Mouse (Mus musculus): ENCODE results near the gene Gm20517. TPM values are rescaled to one million over a fixed set of nuclear protein-coding genes. Genes with fewer than 3 reads are reported as not detected.
"Not testable (repeated sequence)": the region's sequence is repeated elsewhere in the genome, so short reads cannot be mapped to it uniquely, and the experiment has no call there.

Gene Gm20517
- polyA plus RNA-seq, 1 experiment, result 1.2 TPM

DNA sequence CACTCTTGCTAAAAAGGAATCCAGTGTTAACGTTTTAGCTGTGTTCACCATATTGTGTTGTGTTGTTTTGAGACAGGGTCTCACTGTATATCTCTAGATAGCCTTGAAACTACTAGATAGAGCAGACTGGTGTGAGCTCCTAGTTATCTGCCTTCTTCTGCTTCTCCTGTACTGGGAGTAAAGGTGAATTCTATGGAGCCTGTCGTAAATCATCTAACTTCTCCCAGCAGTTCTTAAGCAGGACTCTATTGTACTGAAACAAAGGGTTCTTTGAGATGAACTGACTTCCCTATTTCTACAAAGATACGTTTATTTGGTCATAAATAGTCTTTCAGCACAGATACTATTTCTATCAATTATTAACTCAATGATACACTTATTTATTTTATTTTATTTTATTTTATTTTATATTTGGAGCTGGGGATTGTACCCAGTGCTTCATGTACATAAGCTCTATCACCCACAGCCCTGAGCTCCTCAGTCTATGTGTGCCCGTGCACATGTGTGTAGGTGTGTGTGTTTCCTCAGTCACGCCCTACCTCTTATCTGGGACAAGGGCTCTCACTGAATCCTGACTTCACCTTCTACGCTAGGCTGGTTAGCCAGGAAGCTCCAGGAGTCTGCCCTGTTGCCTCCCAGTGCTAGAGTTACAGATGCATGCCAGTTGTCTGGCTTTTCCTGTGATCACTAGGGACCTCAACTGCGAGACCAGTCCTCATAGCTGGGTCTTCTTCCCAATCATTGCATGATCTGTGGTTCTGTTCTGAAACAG is 22.8 kb downstream of the Gm20517 start:
- Histone ChIP-seq H3K4me1 (ENCODE audit: control insufficient read depth, insufficient read depth, low read length) (peaks cover 5% of the 10 kb centered on the region; the same call in 1 of the 2 replicates), H3K27ac (ENCODE audit: insufficient read depth, low read depth, low read length) (no peak overlapping the region)
- no peak for TF ChIP-seq POLR2A (IDR thresholded peaks at IDR 0.05; ENCODE audit: borderline replicate concordance, low read depth, low read length)
- no peak for TF ChIP-seq CTCF (IDR thresholded peaks at IDR 0.05; ENCODE audit: low read depth, low read length)

DNA sequence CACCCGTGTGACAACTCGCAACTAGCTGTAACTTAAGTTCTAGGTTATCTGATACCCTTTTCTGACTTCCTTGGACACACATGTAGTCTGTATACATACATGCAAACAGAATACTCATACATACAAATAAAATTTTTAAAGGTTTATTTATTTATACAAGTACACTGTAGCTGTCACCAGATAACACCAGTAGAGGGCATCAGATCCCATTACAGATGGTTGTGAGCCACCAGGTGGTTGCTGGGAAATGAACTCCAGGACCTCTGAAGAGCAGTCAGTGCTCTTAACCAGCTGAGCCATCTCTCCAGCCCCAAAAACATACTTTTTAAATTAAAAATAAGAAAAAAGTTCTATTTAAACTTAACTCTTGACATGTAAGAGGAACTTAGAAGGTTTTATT is 31.6 kb downstream of the Gm20517 start:
- TF ChIP-seq CTCF (IDR thresholded peaks at IDR 0.05; ENCODE audit: low read depth, low read length) (no peak), POLR2A (IDR thresholded peaks at IDR 0.05; ENCODE audit: borderline replicate concordance, low read depth, low read length) (no peak)
- no peak overlapping the region for H3K27ac ChIP-seq (ENCODE audit: insufficient read depth, low read depth, low read length)
- H3K4me3 ChIP-seq (ENCODE audit: insufficient read depth, low read length), result no peak overlapping the region
- no peaks in the 10 kb centered on the region for H3K4me1 ChIP-seq (ENCODE audit: control insufficient read depth, insufficient read depth, low read length)

More for the DNA sequence above, 22.8 kb downstream of the Gm20517 start:
- no peak overlapping the region for H3K4me3 ChIP-seq (ENCODE audit: insufficient read depth, low read length)

DNA sequence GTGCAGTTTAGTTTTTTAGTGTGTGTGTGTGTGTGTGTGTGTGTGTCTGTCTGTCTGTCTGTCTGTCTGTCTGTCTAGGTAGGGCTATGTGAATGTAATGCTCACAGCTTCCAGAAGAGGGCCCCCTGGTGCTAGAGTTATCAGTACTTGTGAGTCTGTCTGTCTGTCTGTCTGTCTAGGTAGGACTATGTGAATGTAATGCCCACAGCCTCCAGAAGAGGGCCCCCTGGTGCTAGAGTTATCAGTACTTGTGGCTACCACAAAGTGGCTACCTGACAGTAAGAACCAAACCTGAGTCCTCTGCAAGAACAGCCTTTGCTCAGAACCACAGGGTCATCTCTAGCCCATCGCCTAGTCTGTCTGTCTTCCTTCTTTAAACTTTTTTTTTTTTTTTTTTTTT is 35.3 kb downstream of the Gm20517 start:
- H3K4me3 ChIP-seq (ENCODE audit: insufficient read depth, low read length), result no peak overlapping the region
- peak; percentile 76 for TF ChIP-seq CTCF (IDR thresholded peaks at IDR 0.05; ENCODE audit: low read depth, low read length)
- TF ChIP-seq POLR2A (IDR thresholded peaks at IDR 0.05; ENCODE audit: borderline replicate concordance, low read depth, low read length), result no peak
- H3K4me1 ChIP-seq (ENCODE audit: control insufficient read depth, insufficient read depth, low read length), result no peaks in the 10 kb centered on the region; the same call in none of the 2 replicates
- no peak overlapping the region for H3K27ac ChIP-seq (ENCODE audit: insufficient read depth, low read depth, low read length)

DNA sequence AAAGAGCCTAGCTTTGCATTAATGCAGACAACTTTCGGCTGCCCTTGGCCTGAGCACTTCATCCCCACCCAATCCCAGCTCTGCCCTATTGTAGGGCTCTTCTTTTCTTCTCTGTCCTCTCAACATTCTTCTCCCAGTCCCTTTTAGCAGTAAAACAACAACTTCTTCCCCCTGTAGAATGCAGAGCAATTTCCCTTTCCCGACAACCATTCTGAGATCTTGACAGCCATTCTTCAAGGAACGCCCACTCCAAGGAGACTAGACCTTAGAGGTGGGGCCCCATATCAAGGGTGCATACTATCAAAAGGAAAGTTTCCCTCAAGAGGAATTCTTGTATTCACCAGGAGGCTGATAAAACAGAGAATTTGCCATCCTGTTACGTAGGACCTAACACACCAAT is 37.6 kb downstream of the Gm20517 start:
- Histone ChIP-seq H3K4me1 (ENCODE audit: control insufficient read depth, insufficient read depth, low read length) (peaks cover 14% of the 10 kb centered on the region), H3K4me3 (ENCODE audit: insufficient read depth, low read length) (no peak overlapping the region), H3K27ac (ENCODE audit: insufficient read depth, low read depth, low read length) (no peak overlapping the region)
- no peak for TF ChIP-seq POLR2A (IDR thresholded peaks at IDR 0.05; ENCODE audit: borderline replicate concordance, low read depth, low read length)
- no peak for TF ChIP-seq CTCF (IDR thresholded peaks at IDR 0.05; ENCODE audit: low read depth, low read length)

DNA sequence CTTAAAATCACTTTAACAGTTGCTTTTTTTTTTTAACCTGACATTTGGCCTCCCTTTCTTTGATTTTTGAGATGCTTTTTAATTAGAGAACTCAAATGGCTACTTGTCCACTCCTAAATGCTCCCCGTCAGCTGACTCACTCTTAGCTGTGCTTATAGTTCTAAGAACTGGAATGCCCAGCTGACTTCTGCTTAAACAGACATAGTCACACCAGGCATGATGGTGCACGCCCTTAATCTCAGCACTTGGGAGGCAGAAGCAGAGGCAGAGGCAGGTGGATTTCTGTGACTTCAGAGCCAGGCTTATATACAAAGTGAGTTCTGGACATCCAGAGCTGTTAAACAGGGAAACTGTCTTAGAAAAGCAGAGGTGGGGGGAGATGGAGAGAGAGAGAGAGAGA is 40.6 kb downstream of the Gm20517 start:
- Histone ChIP-seq H3K4me3 (ENCODE audit: insufficient read depth, low read length) (no peak overlapping the region), H3K27ac (ENCODE audit: insufficient read depth, low read depth, low read length) (no peak overlapping the region)

DNA sequence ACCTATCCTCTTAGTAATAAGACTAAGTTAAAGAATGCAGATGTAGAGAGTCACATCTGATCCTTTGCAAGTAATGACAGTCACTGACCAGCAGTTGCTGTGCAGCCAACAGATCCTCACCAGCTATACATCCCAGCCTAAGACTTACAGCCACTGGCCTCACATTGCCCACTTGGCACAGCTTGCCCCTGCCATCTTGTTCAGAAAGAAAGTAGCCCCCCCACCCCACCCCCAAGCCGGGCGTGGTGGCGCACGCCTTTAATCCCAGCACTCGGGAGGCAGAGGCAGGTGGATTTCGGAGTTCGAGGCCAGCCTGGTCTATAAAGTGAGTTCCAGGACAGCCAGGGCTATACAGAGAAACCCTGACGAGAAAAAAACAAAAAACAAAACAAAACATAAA is 43.0 kb downstream of the Gm20517 start:
- H3K4me3 ChIP-seq (ENCODE audit: insufficient read depth, low read length), result not testable (repeated sequence)
- peaks cover 32% of the 10 kb centered on the region for H3K4me1 ChIP-seq (ENCODE audit: control insufficient read depth, insufficient read depth, low read length)

More for the DNA sequence above, 40.6 kb downstream of the Gm20517 start:
- TF ChIP-seq POLR2A (IDR thresholded peaks at IDR 0.05; ENCODE audit: borderline replicate concordance, low read depth, low read length) (no peak), CTCF (IDR thresholded peaks at IDR 0.05; ENCODE audit: low read depth, low read length) (no peak)
- H3K4me1 ChIP-seq (ENCODE audit: control insufficient read depth, insufficient read depth, low read length), result peaks cover 16% of the 10 kb centered on the region

DNA sequence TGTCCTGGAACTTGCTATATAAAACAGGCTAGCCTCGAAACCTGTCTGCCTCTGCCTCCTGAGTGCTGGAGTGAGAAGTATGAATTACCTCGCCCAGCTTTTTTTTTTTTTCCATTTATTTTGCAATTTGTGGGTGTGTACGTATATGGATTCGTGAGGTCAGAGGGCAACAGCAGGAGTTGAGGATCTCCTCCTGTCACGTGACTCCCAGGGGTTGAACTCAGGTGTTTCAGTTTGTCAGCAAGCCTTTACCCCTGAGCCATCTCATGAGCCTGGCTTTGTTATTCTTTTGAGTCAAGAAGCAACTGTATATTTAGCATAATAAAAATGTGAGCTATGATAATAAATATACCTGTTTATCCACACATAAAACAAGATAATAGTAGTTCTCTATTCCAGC is 44.3 kb downstream of the Gm20517 start:
- no peak for TF ChIP-seq CTCF (IDR thresholded peaks at IDR 0.05; ENCODE audit: low read depth, low read length)
- no peak for TF ChIP-seq POLR2A (IDR thresholded peaks at IDR 0.05; ENCODE audit: borderline replicate concordance, low read depth, low read length)
- Histone ChIP-seq H3K4me3 (ENCODE audit: insufficient read depth, low read length) (no peak overlapping the region), H3K4me1 (ENCODE audit: control insufficient read depth, insufficient read depth, low read length) (peaks cover 43% of the 10 kb centered on the region), H3K27ac (ENCODE audit: insufficient read depth, low read depth, low read length) (no peak overlapping the region)

More for the DNA sequence above, 43.0 kb downstream of the Gm20517 start:
- H3K27ac ChIP-seq (ENCODE audit: insufficient read depth, low read depth, low read length), result not testable (repeated sequence)

DNA sequence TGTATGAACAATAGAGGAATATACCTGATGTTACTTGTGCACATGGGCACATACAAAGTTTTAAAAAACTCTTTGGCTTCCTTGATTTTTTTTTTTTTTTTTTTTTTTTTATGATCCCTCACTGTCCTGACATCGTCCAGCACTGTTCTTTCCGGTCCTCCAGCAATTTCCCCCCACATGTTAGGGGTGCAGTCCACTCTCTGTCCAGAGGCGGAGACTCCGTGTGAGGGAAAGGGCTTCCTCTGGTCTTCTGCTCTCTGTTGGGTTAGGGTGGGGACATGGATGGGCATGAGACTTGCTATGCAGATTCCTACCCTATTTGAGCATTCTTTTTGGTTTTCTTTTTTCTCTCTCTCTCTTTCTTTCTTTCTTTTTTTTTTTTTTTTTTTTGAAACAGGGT is 46.5 kb downstream of the Gm20517 start:
- peak overlapping the region; percentile 94 for H3K27ac ChIP-seq (ENCODE audit: insufficient read depth, low read depth, low read length)
- no peak for TF ChIP-seq CTCF (IDR thresholded peaks at IDR 0.05; ENCODE audit: low read depth, low read length)
- TF ChIP-seq POLR2A (IDR thresholded peaks at IDR 0.05; ENCODE audit: borderline replicate concordance, low read depth, low read length), result no peak
- no peak overlapping the region for H3K4me3 ChIP-seq (ENCODE audit: insufficient read depth, low read length)
- H3K4me1 ChIP-seq (ENCODE audit: control insufficient read depth, insufficient read depth, low read length), result peaks cover 40% of the 10 kb centered on the region

DNA sequence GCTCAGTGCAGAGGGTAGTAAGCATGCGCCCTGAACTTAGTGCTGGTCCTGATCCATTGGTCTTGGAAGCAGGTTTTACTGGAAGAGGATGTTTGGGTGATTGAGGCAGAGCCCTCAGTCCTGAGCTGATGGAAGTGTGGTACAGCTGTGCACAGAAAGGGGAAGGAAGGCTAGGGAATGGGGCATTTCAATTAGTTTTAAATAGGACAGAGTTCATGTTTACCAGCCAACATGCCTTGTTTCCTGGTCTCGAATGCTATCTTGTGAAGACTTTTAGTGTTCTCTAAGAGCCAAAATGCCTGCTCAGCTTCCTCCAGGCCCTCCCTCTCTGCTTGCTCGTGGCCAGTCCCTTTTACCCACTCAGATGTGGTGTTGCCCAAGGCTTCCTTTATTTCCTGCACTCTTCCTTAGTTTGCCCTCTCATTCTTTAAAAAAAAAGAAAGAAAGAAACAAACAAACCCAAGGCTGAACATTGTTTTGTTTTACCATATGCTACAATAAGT is 47.4 kb downstream of the Gm20517 start:
- Histone ChIP-seq H3K27ac (ENCODE audit: insufficient read depth, low read depth, low read length) (peak overlapping the region; percentile 94), H3K4me1 (ENCODE audit: control insufficient read depth, insufficient read depth, low read length) (peaks cover 35% of the 10 kb centered on the region), H3K4me3 (ENCODE audit: insufficient read depth, low read length) (no peak overlapping the region)
- no peak for TF ChIP-seq CTCF (IDR thresholded peaks at IDR 0.05; ENCODE audit: low read depth, low read length)
- TF ChIP-seq POLR2A (IDR thresholded peaks at IDR 0.05; ENCODE audit: borderline replicate concordance, low read depth, low read length), result no peak

DNA sequence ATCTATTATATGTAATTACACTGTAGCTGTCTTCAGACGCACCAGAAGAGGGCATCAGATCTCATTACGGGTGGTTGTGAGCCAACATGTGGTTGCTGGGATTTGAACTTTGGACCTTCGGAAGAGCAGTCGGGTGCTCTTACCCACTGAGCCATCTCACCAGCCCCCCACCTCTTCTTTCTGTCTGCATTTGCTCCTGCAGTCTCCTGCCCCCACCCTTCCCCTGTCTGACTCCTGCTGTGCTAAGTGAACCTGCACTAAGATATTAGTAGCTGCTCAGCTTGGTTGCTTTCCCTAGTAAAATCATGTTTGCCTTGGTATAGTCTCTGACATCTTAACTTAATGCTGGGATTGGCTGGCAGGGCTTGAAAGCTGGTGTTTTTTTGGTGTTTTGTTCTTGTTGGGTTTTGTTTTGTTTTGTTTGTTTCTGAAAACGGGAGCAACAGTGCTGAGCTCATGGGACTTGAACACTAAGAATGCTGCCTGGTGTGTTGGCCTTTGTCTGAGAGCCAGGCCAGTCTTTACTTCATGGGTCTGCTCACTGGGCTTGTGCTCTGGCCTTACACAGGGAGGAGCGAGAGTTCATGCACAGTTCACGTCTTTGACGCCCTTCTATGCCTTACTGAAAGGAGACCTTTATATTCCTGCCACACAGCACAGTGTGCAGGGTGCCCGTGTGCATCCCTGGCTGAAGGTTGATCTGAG is 51.8 kb downstream of the Gm20517 start:
- Histone ChIP-seq H3K4me3 (ENCODE audit: insufficient read depth, low read length) (no peak overlapping the region), H3K27ac (ENCODE audit: insufficient read depth, low read depth, low read length) (no peak overlapping the region), H3K4me1 (ENCODE audit: control insufficient read depth, insufficient read depth, low read length) (peaks cover 34% of the 10 kb centered on the region)
- no peak for TF ChIP-seq POLR2A (IDR thresholded peaks at IDR 0.05; ENCODE audit: borderline replicate concordance, low read depth, low read length)
- TF ChIP-seq CTCF (IDR thresholded peaks at IDR 0.05; ENCODE audit: low read depth, low read length), result no peak

Data from bone marrow macrophage, adult 2 months (primary cell).